Mouse (Mus musculus): Measurements from ENCODE around the gene Snx13. TPM values are rescaled to one million over a fixed set of nuclear protein-coding genes. Genes with fewer than 3 reads are reported as not detected.

The Snx13 gene
- total and polyA plus RNA-seq, 3 experiments, result 6.2 to 7.6 TPM; not detected in 1

- H3K9ac ChIP-seq (ENCODE audit: control insufficient read depth, low read depth, low read length, poor library complexity, severe bottlenecking), result no peak overlapping the region
- H3K4me1 ChIP-seq (ENCODE audit: control insufficient read depth in 1 of 2, insufficient read depth in 2 of 2, low read length in 2 of 2), result no peaks in the 10 kb centered on the region
- H3K36me3 ChIP-seq (ENCODE audit: control insufficient read depth in 1 of 2, insufficient read depth in 2 of 2, low read length in 2 of 2), result no peaks in the 10 kb centered on the region
- H3K27me3 ChIP-seq (ENCODE audit: control insufficient read depth in 1 of 2, insufficient read depth in 2 of 2, low read length in 2 of 2), result no peaks in the 10 kb centered on the region
- no peaks in the 10 kb centered on the region for H3K9me3 ChIP-seq (replicated peaks; ENCODE audit: insufficient read depth, low read length)
- no peaks in the 10 kb centered on the region for H3K79me2 ChIP-seq (ENCODE audit: control insufficient read depth, insufficient read depth, low read length, poor library complexity)
- DNase-seq (ENCODE audit: low read depth, low spot score), result no peak
- no peak for TF ChIP-seq CTCF (IDR thresholded peaks at IDR 0.05 in 2 of 3, conservative IDR thresholded peaks at IDR 0.05 in 1 of 3; ENCODE audit: control insufficient read depth in 1 of 3, insufficient read depth in 1 of 3, low read depth in 2 of 3, low read length in 3 of 3, poor library complexity in 1 of 3, severe bottlenecking in 1 of 3)
- TF ChIP-seq SIN3A (IDR thresholded peaks at IDR 0.05; ENCODE audit: low read length), result no peak
- no peak for TF ChIP-seq MYB (IDR thresholded peaks at IDR 0.05; ENCODE audit: low read depth, low read length)
- no peak for TF ChIP-seq MAFK (IDR thresholded peaks at IDR 0.05; ENCODE audit: borderline replicate concordance, low read depth, low read length)
- no peak for TF ChIP-seq GABPA (IDR thresholded peaks at IDR 0.05; ENCODE audit: low read depth, low read length)
- TF ChIP-seq GATA1 (IDR thresholded peaks at IDR 0.05; ENCODE audit: low read depth, low read length), result no peak
- TF ChIP-seq BHLHE40 (IDR thresholded peaks at IDR 0.05; ENCODE audit: borderline replicate concordance, low read depth, low read length), result no peak
- TF ChIP-seq KAT2A (conservative IDR thresholded peaks at IDR 0.05; ENCODE audit: low read depth, low read length), result no peak
- no peak overlapping the region for H3K4me3 ChIP-seq (ENCODE audit: control insufficient read depth in 1 of 2, insufficient read depth in 1 of 2, low read depth in 2 of 2, low read length in 2 of 2)
- H3K27ac ChIP-seq (ENCODE audit: control insufficient read depth, low read depth, low read length), result no peak overlapping the region
Observed at GRCm38 (mm10) chr12:35000323-35000722, 46.7 kb upstream of the Snx13 start.

GRCm38 (mm10) chr12:35005748-35006147 lies 41.2 kb upstream of the Snx13 start:
- H3K79me2 ChIP-seq (ENCODE audit: control insufficient read depth, insufficient read depth, low read length, poor library complexity), result no peaks in the 10 kb centered on the region
- H3K9ac ChIP-seq (ENCODE audit: control insufficient read depth, low read depth, low read length, poor library complexity, severe bottlenecking), result no peak overlapping the region
- no peak for DNase-seq (ENCODE audit: low read depth, low spot score)
- H3K36me3 ChIP-seq (ENCODE audit: control insufficient read depth in 1 of 2, insufficient read depth in 2 of 2, low read length in 2 of 2), result no peaks in the 10 kb centered on the region
- TF ChIP-seq TAL1 (IDR thresholded peaks at IDR 0.05; ENCODE audit: low read length) (no peak), SMC3 (IDR thresholded peaks at IDR 0.05; ENCODE audit: low read depth, low read length) (no peak), UBTF (IDR thresholded peaks at IDR 0.05; ENCODE audit: borderline replicate concordance, insufficient read depth, low read depth, low read length) (no peak), KAT2A (conservative IDR thresholded peaks at IDR 0.05; ENCODE audit: low read depth, low read length) (no peak), USF2 (IDR thresholded peaks at IDR 0.05; ENCODE audit: borderline replicate concordance in 1 of 2, insufficient read depth in 1 of 2, low read depth in 1 of 2, low read length in 2 of 2) (no peak), ELF1 (IDR thresholded peaks at IDR 0.05; ENCODE audit: low read depth, low read length) (no peak), POLR2A (IDR thresholded peaks at IDR 0.05; ENCODE audit: control insufficient read depth in 1 of 2, insufficient read depth in 1 of 2, low read depth in 1 of 2, low read length in 2 of 2, poor library complexity in 1 of 2) (no peak)
- H3K4me1 ChIP-seq (ENCODE audit: control insufficient read depth in 1 of 2, insufficient read depth in 2 of 2, low read length in 2 of 2), result no peaks in the 10 kb centered on the region
- no peaks in the 10 kb centered on the region for H3K27me3 ChIP-seq (ENCODE audit: control insufficient read depth in 1 of 2, insufficient read depth in 2 of 2, low read length in 2 of 2)
- no peak overlapping the region for H3K4me3 ChIP-seq (ENCODE audit: control insufficient read depth in 1 of 2, insufficient read depth in 1 of 2, low read depth in 2 of 2, low read length in 2 of 2)
- H3K27ac ChIP-seq (ENCODE audit: control insufficient read depth, low read depth, low read length), result no peak overlapping the region
- H3K9me3 ChIP-seq (replicated peaks; ENCODE audit: insufficient read depth, low read length), result no peaks in the 10 kb centered on the region

GRCm38 (mm10) chr12:35007851-35008250 lies 39.1 kb upstream of the Snx13 start:
- H3K4me1 ChIP-seq (ENCODE audit: control insufficient read depth in 1 of 2, insufficient read depth in 2 of 2, low read length in 2 of 2), result no peaks in the 10 kb centered on the region
- no peaks in the 10 kb centered on the region for H3K36me3 ChIP-seq (ENCODE audit: control insufficient read depth in 1 of 2, insufficient read depth in 2 of 2, low read length in 2 of 2)
- TF ChIP-seq UBTF (IDR thresholded peaks at IDR 0.05; ENCODE audit: borderline replicate concordance, insufficient read depth, low read depth, low read length) (no peak), MAX (IDR thresholded peaks at IDR 0.05; ENCODE audit: low read length) (no peak), BHLHE40 (IDR thresholded peaks at IDR 0.05; ENCODE audit: borderline replicate concordance, low read depth, low read length) (no peak), TCF12 (IDR thresholded peaks at IDR 0.05; ENCODE audit: low read depth, low read length) (no peak), CTCF (IDR thresholded peaks at IDR 0.05 in 2 of 3, conservative IDR thresholded peaks at IDR 0.05 in 1 of 3; ENCODE audit: control insufficient read depth in 1 of 3, insufficient read depth in 1 of 3, low read depth in 2 of 3, low read length in 3 of 3, poor library complexity in 1 of 3, severe bottlenecking in 1 of 3) (no peak), CHD1 (IDR thresholded peaks at IDR 0.05; ENCODE audit: low read depth, low read length) (no peak), MXI1 (IDR thresholded peaks at IDR 0.05; ENCODE audit: low read depth, low read length) (no peak), TAL1 (IDR thresholded peaks at IDR 0.05; ENCODE audit: low read length) (no peak), JUND (IDR thresholded peaks at IDR 0.05; ENCODE audit: low read depth, low read length) (no peak)
- H3K9me3 ChIP-seq (replicated peaks; ENCODE audit: insufficient read depth, low read length), result no peaks in the 10 kb centered on the region
- no peak for DNase-seq (ENCODE audit: low read depth, low spot score)
- no peaks in the 10 kb centered on the region for H3K27me3 ChIP-seq (ENCODE audit: control insufficient read depth in 1 of 2, insufficient read depth in 2 of 2, low read length in 2 of 2)
- H3K9ac ChIP-seq (ENCODE audit: control insufficient read depth, low read depth, low read length, poor library complexity, severe bottlenecking), result no peak overlapping the region
- H3K4me3 ChIP-seq (ENCODE audit: control insufficient read depth in 1 of 2, insufficient read depth in 1 of 2, low read depth in 2 of 2, low read length in 2 of 2), result no peak overlapping the region
- H3K27ac ChIP-seq (ENCODE audit: control insufficient read depth, low read depth, low read length), result no peak overlapping the region
- H3K79me2 ChIP-seq (ENCODE audit: control insufficient read depth, insufficient read depth, low read length, poor library complexity), result no peaks in the 10 kb centered on the region

All from MEL (cell line).